Mouse (Mus musculus) MEL (cell line): ENCODE results near the gene Fbxw8. TPM values are rescaled to one million over a fixed set of nuclear protein-coding genes. Genes with fewer than 3 reads are reported as not detected.

ENCODE experiments used
- polyA plus RNA-seq, 2 experiments: library from polyadenylated mRNA; stranded (reverse) in 1 of 2; unstranded in 1 of 2; fragments of >175 nt in 1 of 2; fragments of >200 nt in 1 of 2; gene quantifications; 2 replicates each; pipeline versions ENCODE4 v1.2.1 to v1.2.4; 2012; ENCODE audit warnings: low replicate concordance in 2 of 2, low read depth in 1 of 2; ENCODE audit not compliant: insufficient read length in 2 of 2, insufficient read depth in 1 of 2, missing spikeins in 1 of 2
- total RNA-seq: library from RNA; depleted of rRNA; stranded (reverse); fragments of 300-350 nt; gene quantifications from 2 replicates; pipeline ENCODE4 v1.2.3, GENCODE M21; 2012; rRNA removed

The Fbxw8 gene
- total and polyA plus RNA-seq, 3 experiments: 49.9 to 57.4 (median 52.5) TPM

Other genes with a start within 250 kb of the Fbxw8 start
- gene Fbxo21, start 178.7 kb downstream of the Fbxw8 start, total RNA-seq: 9.1 and 10.4 TPM in 2 replicates
- 10 to 100 TPM in 1 of 2 experiments, not detected in 1; 20.5 TPM for gene Fbxo21, start 178.7 kb downstream of the Fbxw8 start, polyA plus RNA-seq
- gene Tesc, start 127.7 kb downstream of the Fbxw8 start, total RNA-seq: not detected in 2 replicates
- gene Tesc, start 127.7 kb downstream of the Fbxw8 start, polyA plus RNA-seq: under 1 TPM in 1 of 2 experiments, not detected in 1; 0.07 TPM
- not detected in 2 replicates for gene Hrk, start 9.2 kb upstream of the Fbxw8 start, total RNA-seq
- not detected for gene Hrk, start 9.2 kb upstream of the Fbxw8 start, polyA plus RNA-seq
- 0.29 and 0.42 TPM in 2 replicates for gene Rnft2, start 89.7 kb upstream of the Fbxw8 start, total RNA-seq
- under 1 TPM in 1 of 2 experiments, not detected in 1; 0.71 TPM for gene Rnft2, start 89.7 kb upstream of the Fbxw8 start, polyA plus RNA-seq
- 4.0 TPM in 2 replicates for gene 2410131K14Rik, start 89.8 kb upstream of the Fbxw8 start, total RNA-seq
- 1 to 10 TPM in 1 of 2 experiments, not detected in 1; 4.3 TPM for gene 2410131K14Rik, start 89.8 kb upstream of the Fbxw8 start, polyA plus RNA-seq